Mouse (Mus musculus) heart, embryonic 14.5 days (tissue): Measurements from ENCODE around the gene Tmem217. TPM values are rescaled to one million over a fixed set of nuclear protein-coding genes. Genes with fewer than 3 reads are reported as not detected.

Experiments
- microRNA-seq: library from miRNA; unstranded; fragments of <30 nt; microRNA quantifications from one replicate; pipeline ENCODE4, GENCODE M21; 2016
- polyA plus RNA-seq: library from polyadenylated mRNA; unstranded; fragments of >200 nt; fragmentation: Nextera tagmentation; extraction: Ambion mirVana; gene quantifications from 2 replicates; pipeline ENCODE4 v1.2.1, GENCODE M21; 2014

Gene Tmem217
- polyA plus RNA-seq, 1 experiment from 2014 or later, result 0.41 TPM

Small RNAs within 50 kb of the gene (microRNA-seq; reads per million reads assigned to microRNA genes)
- gene Mir7667, result not detected

Other genes with a start within 250 kb of the Tmem217 start
- gene Pi16, start 234.7 kb downstream of the Tmem217 start, polyA plus RNA-seq, result 0.77 and 1.1 TPM in 2 replicates
- gene Mtch1, start 204.5 kb downstream of the Tmem217 start, polyA plus RNA-seq, result 342 and 368 TPM in 2 replicates
- 2.4 and 2.8 TPM in 2 replicates for gene Fgd2, start 191.5 kb downstream of the Tmem217 start, polyA plus RNA-seq
- 14.1 and 16.5 TPM in 2 replicates for gene Pim1, start 61.6 kb downstream of the Tmem217 start, polyA plus RNA-seq
- not detected in 2 replicates for gene Gm17657, start 2.7 kb downstream of the Tmem217 start, polyA plus RNA-seq
- gene Tbc1d22b, start 2.6 kb downstream of the Tmem217 start, polyA plus RNA-seq, result 8.1 and 10.2 TPM in 2 replicates
- 49.4 and 51.1 TPM in 2 replicates for gene Rnf8, start 62.4 kb upstream of the Tmem217 start, polyA plus RNA-seq
- gene Gm28043, start 62.5 kb upstream of the Tmem217 start, polyA plus RNA-seq, result 2.1 and 3.3 TPM in 2 replicates
- gene Cmtr1, start 108.2 kb upstream of the Tmem217 start, polyA plus RNA-seq, result 81.3 and 88.1 TPM in 2 replicates
- 17.8 and 19.5 TPM in 2 replicates for gene Ccdc167, start 164.7 kb upstream of the Tmem217 start, polyA plus RNA-seq